Mouse (Mus musculus) embryonic facial prominence, embryonic 11.5 days (tissue): ENCODE data around the gene Cbfa2t3. TPM values are rescaled to one million over a fixed set of nuclear protein-coding genes. Genes with fewer than 3 reads are reported as not detected.
A peak's percentile ranks its signal among the peaks of the same experiment; 100 is the strongest.

Source experiments
- ATAC-seq: fragments of 200-750 bp; cut with Nextera tagmentation; replicated peaks from 2 replicates; pipeline ENCODE4 v1.8.0; 2017; ENCODE audit warnings: low read depth; ENCODE audit not compliant: insufficient number of reproducible peaks, low FRiP score, low TSS enrichment
- DNase-seq: peaks from one replicate; pipeline ENCODE4 v3.0.0-alpha.2; 2015; ENCODE audit warnings: low spot score
- H3K27ac ChIP-seq: fragments of 300-500 bp; sonication (generic); replicated peaks from 2 replicates; pipeline ENCODE4 v1.5.1; 2014; ENCODE audit warnings: mild to moderate bottlenecking, low read depth, low read length, control low read depth
- H3K27me3 ChIP-seq: fragments of 300-500 bp; sonication (generic); 2 replicates; pipeline ENCODE4 v1.6.1; 2014; ENCODE audit warnings: mild to moderate bottlenecking, low read length, moderate library complexity, mixed read lengths; ENCODE audit not compliant: control insufficient read depth, insufficient read depth
- H3K36me3 ChIP-seq: fragments of 300-500 bp; sonication (generic); replicated peaks from 2 replicates; pipeline ENCODE4 v1.6.1; 2014; ENCODE audit warnings: low read depth, mild to moderate bottlenecking, low read length, moderate library complexity, mixed read lengths; ENCODE audit not compliant: control insufficient read depth, insufficient read depth
- H3K4me1 ChIP-seq: fragments of 300-500 bp; sonication (generic); 2 replicates; pipeline ENCODE4 v1.6.1; 2014; ENCODE audit warnings: low read length, mixed read lengths; ENCODE audit not compliant: control insufficient read depth, insufficient read depth
- H3K4me2 ChIP-seq: fragments of 300-500 bp; sonication (generic); 2 replicates; pipeline ENCODE4 v1.6.1; 2014; ENCODE audit warnings: low read depth, mild to moderate bottlenecking, control low read depth, low read length, moderate library complexity
- H3K4me3 ChIP-seq: fragments of 300-500 bp; sonication (generic); 2 replicates; pipeline ENCODE4 v1.5.1; 2014; ENCODE audit warnings: low read depth, low read length, control low read depth
- H3K9ac ChIP-seq: fragments of 300-500 bp; sonication (generic); replicated peaks from 2 replicates; pipeline ENCODE4 v1.6.1; 2014; ENCODE audit warnings: mild to moderate bottlenecking, control low read depth, low read length
- H3K9me3 ChIP-seq: fragments of 300-500 bp; sonication (generic); replicated peaks from 2 replicates; pipeline ENCODE4 v1.6.1; 2016; ENCODE audit warnings: mild to moderate bottlenecking, low read length, inconsistent platforms, mixed read lengths; ENCODE audit not compliant: control insufficient read depth
- WGBS: fragments of 180-500 bp; shearing (Covaris S2); extraction: QIAGEN DNeasy Blood & Tissue Kit; methylation state at CpG from one replicate; pipeline ENCODE4 v1.1.7; 2014; 5-methylcytosine and 5-hydroxymethylcytosine counted together
- polyA plus RNA-seq: library from polyadenylated mRNA; unstranded; fragments of >200 nt; fragmentation: Nextera tagmentation; extraction: Ambion mirVana; gene quantifications from 2 replicates; pipeline ENCODE4 v1.2.1, GENCODE M21; 2014

Cbfa2t3 gene
- polyA plus RNA-seq, 1 experiment from 2014 or later, result 1.9 TPM

GRCm38 (mm10) chr8:122673989-122674388 is 24.9 kb downstream of the Cbfa2t3 start:
- Histone ChIP-seq H3K36me3 (no peaks in the 10 kb centered on the region), H3K4me1 (peaks cover 2% of the 10 kb centered on the region; the same call in 1 of the 2 replicates), H3K4me3 (no peak overlapping the region), H3K27ac (no peak overlapping the region), H3K9ac (no peak overlapping the region), H3K9me3 (no peaks in the 10 kb centered on the region), H3K4me2 (no peak overlapping the region), H3K27me3 (peaks cover 45% of the 10 kb centered on the region)
- no peak for ATAC-seq
- DNase-seq, result no peak
- WGBS, result 68% methylated on average over 12 of the region's 12 CpGs

GRCm38 (mm10) chr8:122671894-122672293 is 27.0 kb downstream of the Cbfa2t3 start:
- H3K4me1 ChIP-seq, result peaks cover 3% of the 10 kb centered on the region
- peaks cover 27% of the 10 kb centered on the region for H3K27me3 ChIP-seq
- H3K4me3 ChIP-seq, result no peak overlapping the region
- no peak overlapping the region for H3K27ac ChIP-seq
- H3K9ac ChIP-seq, result no peak overlapping the region
- H3K4me2 ChIP-seq, result no peak overlapping the region
- no peak for ATAC-seq
- H3K9me3 ChIP-seq, result no peaks in the 10 kb centered on the region
- no peaks in the 10 kb centered on the region for H3K36me3 ChIP-seq
- WGBS, result 74% methylated on average over 6 of the region's 6 CpGs
- DNase-seq, result no peak

GRCm38 (mm10) chr8:122670718-122671117 is 28.2 kb downstream of the Cbfa2t3 start:
- no peak overlapping the region for H3K9ac ChIP-seq
- no peaks in the 10 kb centered on the region for H3K36me3 ChIP-seq
- H3K9me3 ChIP-seq, result no peaks in the 10 kb centered on the region
- H3K4me1 ChIP-seq, result peaks cover 9% of the 10 kb centered on the region
- no peak overlapping the region for H3K4me2 ChIP-seq
- no peak for ATAC-seq
- no peak overlapping the region for H3K27ac ChIP-seq
- whole genome bisulfite sequencing, result 68% methylated on average over 3 of the region's 3 CpGs
- no peak overlapping the region for H3K4me3 ChIP-seq
- peaks cover 17% of the 10 kb centered on the region for H3K27me3 ChIP-seq
- DNase-seq, result no peak

GRCm38 (mm10) chr8:122670001-122670400 is 28.9 kb downstream of the Cbfa2t3 start:
- 14% methylated on average over 11 of the region's 11 CpGs for WGBS
- no peak for ATAC-seq
- DNase-seq, result no peak
- no peak overlapping the region for H3K4me2 ChIP-seq
- peaks cover 14% of the 10 kb centered on the region for H3K4me1 ChIP-seq
- H3K4me3 ChIP-seq, result no peak overlapping the region
- H3K27ac ChIP-seq, result no peak overlapping the region
- no peaks in the 10 kb centered on the region for H3K36me3 ChIP-seq
- no peak overlapping the region for H3K9ac ChIP-seq
- no peaks in the 10 kb centered on the region for H3K9me3 ChIP-seq
- H3K27me3 ChIP-seq, result peaks cover 14% of the 10 kb centered on the region

- no peaks in the 10 kb centered on the region for H3K9me3 ChIP-seq
- no peaks in the 10 kb centered on the region for H3K36me3 ChIP-seq
- 34% methylated on average over 5 of the region's 5 CpGs for WGBS
- no peak overlapping the region for H3K4me3 ChIP-seq
- H3K9ac ChIP-seq, result no peak overlapping the region
- DNase-seq (no peak), ATAC-seq (no peak)
- peaks cover 16% of the 10 kb centered on the region for H3K4me1 ChIP-seq
- H3K27ac ChIP-seq, result no peak overlapping the region
- no peak overlapping the region for H3K4me2 ChIP-seq
- H3K27me3 ChIP-seq, result peaks cover 14% of the 10 kb centered on the region
These were observed 29.5 kb downstream of the Cbfa2t3 start for GRCm38 (mm10) chr8:122669370-122669769.

- Histone ChIP-seq H3K27me3 (peaks cover 12% of the 10 kb centered on the region), H3K9ac (no peak overlapping the region), H3K36me3 (no peaks in the 10 kb centered on the region), H3K27ac (no peak overlapping the region), H3K4me2 (no peak overlapping the region), H3K4me3 (no peak overlapping the region), H3K9me3 (no peaks in the 10 kb centered on the region), H3K4me1 (peaks cover 16% of the 10 kb centered on the region)
- no peak for ATAC-seq
- WGBS, result 72% methylated on average over 11 of the region's 11 CpGs
- DNase-seq, result no peak
These were observed 31.1 kb downstream of the Cbfa2t3 start for GRCm38 (mm10) chr8:122667854-122668253.

- H3K27ac ChIP-seq, result 0 out of 2 replicates have a peak overlapping the region, but pooled peaks have one; percentile 49
- H3K36me3 ChIP-seq, result no peaks in the 10 kb centered on the region
- peaks cover 8% of the 10 kb centered on the region; the same call in 1 of the 2 replicates for H3K27me3 ChIP-seq
- ATAC-seq, result no peak
- DNase-seq, result no peak
- no peaks in the 10 kb centered on the region for H3K9me3 ChIP-seq
- 44% methylated on average over 12 of the region's 12 CpGs for WGBS
- no peak overlapping the region for H3K9ac ChIP-seq
- H3K4me1 ChIP-seq, result peaks cover 18% of the 10 kb centered on the region
- no peak overlapping the region for H3K4me3 ChIP-seq
- H3K4me2 ChIP-seq, result no peak overlapping the region
These were observed 32.1 kb downstream of the Cbfa2t3 start for GRCm38 (mm10) chr8:122666827-122667226.

GRCm38 (mm10) chr8:122666338-122666764 is 32.6 kb downstream of the Cbfa2t3 start:
- DNase-seq, result no peak
- no peak overlapping the region for H3K9ac ChIP-seq
- H3K4me1 ChIP-seq, result peaks cover 23% of the 10 kb centered on the region
- WGBS, result 31% methylated on average over 9 of the region's 9 CpGs
- 0 out of 2 replicates have a peak overlapping the region, but pooled peaks have one; percentile 49 for H3K27ac ChIP-seq
- no peaks in the 10 kb centered on the region for H3K9me3 ChIP-seq
- no peak overlapping the region for H3K4me2 ChIP-seq
- H3K27me3 ChIP-seq, result peaks cover 8% of the 10 kb centered on the region; the same call in 1 of the 2 replicates
- no peaks in the 10 kb centered on the region for H3K36me3 ChIP-seq
- H3K4me3 ChIP-seq, result no peak overlapping the region
- no peak for ATAC-seq
